Mouse (Mus musculus): ENCODE data around the gene Crebl2.

Crebl2 gene

DNA sequence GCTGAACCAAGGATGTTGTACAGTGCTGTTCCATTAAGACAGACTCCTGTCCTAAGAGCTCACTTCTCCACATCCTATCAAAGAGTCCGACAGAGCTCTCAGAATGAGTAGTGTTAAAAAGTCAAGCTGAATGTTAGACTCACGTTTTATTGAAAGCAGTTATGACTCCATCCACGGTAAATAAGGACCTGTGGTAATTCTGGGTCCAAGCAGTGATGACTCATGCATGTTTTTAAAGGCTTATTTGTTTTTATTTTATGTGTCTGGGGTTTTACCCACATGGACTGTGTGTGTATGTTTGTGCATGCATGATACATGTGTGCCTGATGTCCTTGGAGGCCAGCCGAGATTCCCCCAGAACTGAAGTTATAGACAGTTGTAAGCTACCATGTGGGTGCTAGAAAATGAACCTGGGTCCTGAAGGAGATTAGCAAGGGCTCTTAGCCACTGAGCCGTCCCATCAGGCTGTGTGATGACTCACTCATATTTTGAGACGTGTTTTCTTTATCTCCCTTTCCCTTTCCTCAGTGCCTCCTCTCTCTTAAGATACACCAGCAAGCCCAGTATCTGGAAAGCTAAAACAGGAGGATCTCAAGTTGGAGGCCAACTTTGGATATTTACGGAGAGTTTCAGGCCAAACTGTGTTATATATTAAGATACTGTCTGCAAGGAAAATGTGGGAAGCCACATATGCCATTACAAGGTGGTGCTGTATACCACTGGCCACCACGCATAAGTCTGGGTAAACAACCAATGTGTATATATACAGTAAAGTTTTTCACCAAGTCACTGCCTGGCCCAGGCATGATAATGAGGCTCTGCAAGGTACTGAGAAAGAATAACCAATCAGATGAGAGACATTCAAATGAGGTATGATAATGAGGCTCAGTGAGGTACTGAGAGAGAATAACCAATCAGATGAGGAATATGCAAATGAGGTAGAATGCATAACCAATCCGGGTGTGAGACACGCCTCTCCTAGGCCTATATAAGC is 74.2 kb downstream of the Crebl2 start:
- in situ Hi-C loops (cut with MseI, MboI) = no loop called here

GRCm38 (mm10) chr6:134905811-134906210 is 75.9 kb downstream of the Crebl2 start:
- in situ Hi-C loops (cut with MseI, MboI) = no loop called here

Data from mouse trophoblast stem cell (cell line).